Mouse (Mus musculus) E14TG2a.4 (cell line): ENCODE data around the gene Olfr46.
"Not testable (repeated sequence)": the region's sequence is repeated elsewhere in the genome, so short reads cannot be mapped to it uniquely, and the experiment has no call there.

Experiments used
- H3K27me3 ChIP-seq: 2 replicates; pipeline ENCODE4 v1.6.1; 2014; ENCODE audit warnings: low read length, control low read depth; ENCODE audit not compliant: insufficient read depth
- H3K36me3 ChIP-seq: 2 replicates; pipeline ENCODE4 v1.6.1; 2014; ENCODE audit warnings: low read length, control low read depth; ENCODE audit not compliant: insufficient read depth
- H3K4me1 ChIP-seq: replicated peaks from 2 replicates; pipeline ENCODE4 v1.6.1; 2014; ENCODE audit warnings: low read depth, low read length, control low read depth
- H3K4me3 ChIP-seq: replicated peaks from 2 replicates; pipeline ENCODE4 v1.5.1; 2014; ENCODE audit warnings: mild to moderate bottlenecking, low read length
- H3K9me3 ChIP-seq: 2 replicates; pipeline ENCODE4 v1.6.1; 2014; ENCODE audit warnings: low read length, control low read depth
- CTCF ChIP-seq: conservative IDR thresholded peaks from 2 replicates; pipeline ENCODE4 v1.5.1; 2014; ENCODE audit warnings: low read length
- NANOG ChIP-seq: IDR thresholded peaks from 2 replicates; pipeline ENCODE4 v1.6.1; 2014; ENCODE audit warnings: borderline replicate concordance, low read length, mixed read lengths
- POU5F1 ChIP-seq: IDR thresholded peaks from 2 replicates; pipeline ENCODE4 v1.6.1; 2014; ENCODE audit warnings: low read length, borderline replicate concordance

The Olfr46 gene

GRCm38 (mm10) chr7:140600969-140601368 is at the start of gene Olfr46:
Olfr46 (plus strand) TSS chr7:140601269.
- not testable (repeated sequence) for H3K36me3 ChIP-seq, H3K4me3 ChIP-seq, H3K4me1 ChIP-seq, H3K27me3 ChIP-seq
- peaks cover 24% of the 10 kb centered on the region for H3K9me3 ChIP-seq

GRCm38 (mm10) chr7:140567586-140567985 is 33.5 kb upstream of the Olfr46 start, which contains the start of gene Olfr538:
Olfr538 (plus strand) TSS chr7:140567886.
- no peak for TF ChIP-seq NANOG
- TF ChIP-seq CTCF = no peak
- TF ChIP-seq POU5F1 = no peak
- Histone ChIP-seq H3K27me3 (no peaks in the 10 kb centered on the region), H3K4me3 (no peak within 1 kb of the TSS), H3K36me3 (no peaks in the 10 kb centered on the region), H3K4me1 (no peaks in the 10 kb centered on the region), H3K9me3 (peaks cover 29% of the 10 kb centered on the region)

- not testable (repeated sequence) for H3K27me3 ChIP-seq, H3K4me1 ChIP-seq, H3K36me3 ChIP-seq, H3K4me3 ChIP-seq
- peaks cover 15% of the 10 kb centered on the region for H3K9me3 ChIP-seq
These were observed 27.6 kb downstream of the Olfr46 start, which contains the start of gene Olfr61 for GRCm38 (mm10) chr7:140628670-140629069. Olfr61 (plus strand) TSS chr7:140628970.

GRCm38 (mm10) chr7:140630559-140630958 is 29.5 kb downstream of the Olfr46 start:
- Histone ChIP-seq H3K9me3 (peaks cover 9% of the 10 kb centered on the region), H3K4me3 (no peak overlapping the region), H3K36me3 (no peaks in the 10 kb centered on the region), H3K4me1 (no peaks in the 10 kb centered on the region), H3K27me3 (no peaks in the 10 kb centered on the region)
- no peak for TF ChIP-seq CTCF
- no peak for TF ChIP-seq NANOG
- no peak for TF ChIP-seq POU5F1

- Histone ChIP-seq H3K36me3 (no peaks in the 10 kb centered on the region), H3K4me3 (no peak within 1 kb of the TSS), H3K9me3 (peaks cover 4% of the 10 kb centered on the region; the same call in 1 of the 2 replicates), H3K4me1 (no peaks in the 10 kb centered on the region), H3K27me3 (no peaks in the 10 kb centered on the region)
- TF ChIP-seq NANOG (no peak), CTCF (no peak), POU5F1 (no peak)
These were observed 45.1 kb downstream of the Olfr46 start, which contains the start of gene Olfr53 for GRCm38 (mm10) chr7:140646152-140646551. Olfr53 (plus strand) TSS chr7:140646452.

- Histone ChIP-seq H3K4me1 (no peaks in the 10 kb centered on the region), H3K36me3 (no peaks in the 10 kb centered on the region), H3K9me3 (no peaks in the 10 kb centered on the region), H3K27me3 (no peaks in the 10 kb centered on the region), H3K4me3 (no peak within 1 kb of the TSS)
- TF ChIP-seq NANOG = no peak
These were observed 58.6 kb downstream of the Olfr46 start, which contains the start of gene Olfr539 for GRCm38 (mm10) chr7:140659630-140660029. Olfr539 (plus strand) TSS chr7:140659930.
